In genomic region chr9:61669729-61670520, GRCm38 (mm10) we compare ENCODE assay signal across 10 mouse cellular contexts.
DNase-seq lines count a peak whose midpoint lies in the region; ATAC-seq and TF ChIP-seq lines count a peak whose summit lies in the region.
"Had no signal": no experiment of that assay in that cellular context is flagged by ENCODE, and none has a peak within 500 bp of the region (broad histone marks: within the 10 kb centered on the region; RNA-seq: fewer than 3 reads in every experiment).

No protein-coding gene starts in this region.

- H3K4me3 ChIP-seq in kidney, postnatal 0 days (replicated peaks; ENCODE audit: low read depth, low read length): no peak overlapping the region
- no peak overlapping the region for H3K4me3 ChIP-seq in forebrain, embryonic 13.5 days
- H3K4me3 ChIP-seq: midbrain, embryonic 12.5 days had no signal

- no peak overlapping the region for H3K4me2 ChIP-seq in kidney, postnatal 0 days (ENCODE audit: low read length)
- H3K4me2 ChIP-seq in forebrain, embryonic 13.5 days: no peak overlapping the region
- H3K4me2 ChIP-seq: midbrain, embryonic 12.5 days had no signal

- no peak; the same call in 1 of the 2 replicates for ATAC-seq in kidney, postnatal 0 days (replicated peaks; ENCODE audit: low FRiP score, low read depth)
- no peak for ATAC-seq in forebrain, embryonic 13.5 days
- ATAC-seq: forebrain, embryonic 14.5 days had no signal

- TF ChIP-seq CTCF in kidney, postnatal 0 days (IDR thresholded peaks at IDR 0.05; ENCODE audit: low read depth): no peak

- H3K36me3 ChIP-seq in kidney, postnatal 0 days (ENCODE audit: insufficient read depth, low read length): no peaks in the 10 kb centered on the region
- H3K36me3 ChIP-seq in forebrain, embryonic 13.5 days (ENCODE audit: poor library complexity, severe bottlenecking): no peaks in the 10 kb centered on the region
- H3K36me3 ChIP-seq: midbrain, embryonic 12.5 days had no signal

- peak; percentile 32 for DNase-seq in kidney, postnatal 0 days (ENCODE audit: low spot score)
- DNase-seq in kidney, adult 9 months: no peak
- DNase-seq in T-cell, adult 2 months (ENCODE audit: low spot score): peak; percentile 91
- DNase-seq in lung, postnatal 36 days: peak; percentile 48
- peak; percentile 85 for DNase-seq in thymus, postnatal 25 days
- no peak for DNase-seq in gastrocnemius, postnatal 4 days (ENCODE audit: low spot score in 2 of 2)
- no peak for DNase-seq in layer of hippocampus, adult 9-11 months

- H3K9me3 ChIP-seq in kidney, postnatal 0 days (replicated peaks; ENCODE audit: low read length): no peaks in the 10 kb centered on the region
- H3K9me3 ChIP-seq in forebrain, embryonic 13.5 days (replicated peaks): peaks cover 6% of the 10 kb centered on the region; the same call in 1 of the 2 replicates
- H3K9me3 ChIP-seq: midbrain, embryonic 12.5 days had no signal

- WGBS in kidney, postnatal 0 days: 39% methylated on average over 10 of the region's 10 CpGs
- 49% methylated on average over 10 of the region's 10 CpGs for WGBS in forebrain, embryonic 13.5 days

- H3K27me3 ChIP-seq in kidney, postnatal 0 days (ENCODE audit: insufficient read depth, low read length): no peaks in the 10 kb centered on the region
- H3K27me3 ChIP-seq in forebrain, embryonic 13.5 days: no peaks in the 10 kb centered on the region

- no peak overlapping the region for H3K27ac ChIP-seq in kidney, postnatal 0 days
- no peak overlapping the region for H3K27ac ChIP-seq in forebrain, embryonic 13.5 days
- H3K27ac ChIP-seq: midbrain, embryonic 12.5 days had no signal

- H3K4me1 ChIP-seq in kidney, postnatal 0 days (replicated peaks; ENCODE audit: insufficient read depth, low read length): 0 out of 2 replicates have a peak, but pooled peaks cover 5% of the 10 kb centered on the region
- peaks cover 6% of the 10 kb centered on the region; the same call in 1 of the 2 replicates for H3K4me1 ChIP-seq in forebrain, embryonic 13.5 days
- H3K4me1 ChIP-seq: midbrain, embryonic 12.5 days had no signal

- H3K9ac ChIP-seq in kidney, postnatal 0 days (ENCODE audit: low read depth, low read length): no peak overlapping the region
- H3K9ac ChIP-seq in forebrain, embryonic 13.5 days: no peak overlapping the region
- H3K9ac ChIP-seq: midbrain, embryonic 12.5 days had no signal

Comparison
In these comparisons a context has a peak if more than half of its experiments do, and no peak if none do; other contexts are left out.
1. DNase-seq: peak in kidney, postnatal 0 days (single experiment), T-cell, adult 2 months (single experiment), lung, postnatal 36 days (single experiment) and thymus, postnatal 25 days (single experiment); none in kidney, adult 9 months (single experiment), gastrocnemius, postnatal 4 days (0 of 2) and layer of hippocampus, adult 9-11 months (single experiment).